Mouse (Mus musculus) spleen, adult 2 months (tissue): ENCODE measurements around the gene Hnrnpll. TPM values are rescaled to one million over a fixed set of nuclear protein-coding genes. Genes with fewer than 3 reads are reported as not detected.

Experiments used
- DNase-seq, 2 experiments: peaks; one replicate each; pipeline versions ENCODE4 v3.0.0 to v3.0.0-alpha.2; 2012 to 2021; ENCODE audit warnings: low spot score in 2 of 2, low read depth in 1 of 2
- H3K27ac ChIP-seq: fragments of 200-500 bp; 2 replicates; pipeline ENCODE4 v1.5.1; 2012; ENCODE audit warnings: low read length, inconsistent platforms; ENCODE audit not compliant: insufficient read depth
- H3K27me3 ChIP-seq: fragments of 200-500 bp; 2 replicates; pipeline ENCODE4 v1.6.1; 2012; ENCODE audit warnings: mild to moderate bottlenecking, moderate library complexity, low read length, inconsistent platforms; ENCODE audit not compliant: control insufficient read depth, insufficient read depth
- H3K36me3 ChIP-seq: fragments of 200-500 bp; 2 replicates; pipeline ENCODE4 v1.6.1; 2012; ENCODE audit warnings: mild to moderate bottlenecking, low read length, inconsistent platforms; ENCODE audit not compliant: control insufficient read depth, insufficient read depth
- H3K4me1 ChIP-seq: fragments of 200-500 bp; 2 replicates; pipeline ENCODE4 v1.6.1; 2011; ENCODE audit warnings: inconsistent platforms; ENCODE audit not compliant: control insufficient read depth, insufficient read depth, insufficient read length
- H3K4me3 ChIP-seq: fragments of 200-500 bp; 2 replicates; pipeline ENCODE4 v1.5.1; 2011; ENCODE audit warnings: mild to moderate bottlenecking, inconsistent platforms; ENCODE audit not compliant: insufficient read depth, insufficient read length; ENCODE audit errors: extremely low read depth
- CTCF ChIP-seq: fragments of 200-500 bp; IDR thresholded peaks from 2 replicates; pipeline ENCODE4 v1.5.1; 2011; ENCODE audit warnings: mild to moderate bottlenecking, inconsistent platforms; ENCODE audit not compliant: insufficient read depth, insufficient read length, insufficient replicate concordance; ENCODE audit errors: extremely low read depth
- POLR2A ChIP-seq: fragments of 200-500 bp; IDR thresholded peaks from 2 replicates; pipeline ENCODE4 v1.6.1; 2011; ENCODE audit warnings: low read depth, low read length, inconsistent platforms
- WGBS: fragments of 180-500 bp; shearing (Covaris S2); methylation state at CpG from one replicate; pipeline ENCODE4 v1.1.7; 2018; 5-methylcytosine and 5-hydroxymethylcytosine counted together
- polyA plus RNA-seq: library from polyadenylated mRNA; depleted of rRNA; stranded (reverse); fragments of >200 nt; gene quantifications from 2 replicates; pipeline ENCODE4 v1.2.3, GENCODE M21; 2012; rRNA removed

The Hnrnpll gene
- polyA plus RNA-seq, 1 experiment, result 5.7 TPM

- Histone ChIP-seq H3K27me3 (no peaks in the 10 kb centered on the region), H3K36me3 (no peaks in the 10 kb centered on the region), H3K27ac (no peak overlapping the region), H3K4me3 (no peak overlapping the region), H3K4me1 (peaks cover 12% of the 10 kb centered on the region)
- no peak for DNase-seq
- 69% methylated on average over 10 of the region's 10 CpGs for WGBS
- TF ChIP-seq POLR2A (no peak), CTCF (no peak)
Measured at GRCm38 (mm10) chr17:79980421-79981120, 81.6 kb downstream of the Hnrnpll start.

Other genes starting within 250 kb of the Hnrnpll start
- gene Atl2, start 166.2 kb downstream of the Hnrnpll start, polyA plus RNA-seq, result 4.5 and 6.4 TPM in 2 replicates
- gene Galm, start 65.1 kb upstream of the Hnrnpll start, polyA plus RNA-seq, result 2.4 and 2.5 TPM in 2 replicates
- gene Srsf7, start 145.0 kb upstream of the Hnrnpll start, polyA plus RNA-seq, result 36.9 and 39.0 TPM in 2 replicates
- not detected in 2 replicates for gene Ttc39d, start 145.1 kb upstream of the Hnrnpll start, polyA plus RNA-seq
- 1.4 TPM in 2 replicates for gene Gemin6, start 162.1 kb upstream of the Hnrnpll start, polyA plus RNA-seq
- 0.46 and 0.75 TPM in 2 replicates for gene Morn2, start 227.9 kb upstream of the Hnrnpll start, polyA plus RNA-seq
- gene Dhx57, start 228.1 kb upstream of the Hnrnpll start, polyA plus RNA-seq, result 10.6 and 10.8 TPM in 2 replicates
- gene Arhgef33, start 245.1 kb upstream of the Hnrnpll start, polyA plus RNA-seq, result 0.12 and 0.33 TPM in 2 replicates